Mouse (Mus musculus): Measurements from ENCODE around the gene Zfp61. TPM values are rescaled to one million over a fixed set of nuclear protein-coding genes. Genes with fewer than 3 reads are reported as not detected.
A peak's percentile ranks its signal among the peaks of the same experiment; 100 is the strongest.
"Not testable (repeated sequence)": the region's sequence is repeated elsewhere in the genome, so short reads cannot be mapped to it uniquely, and the experiment has no call there.

The Zfp61 gene
- polyA plus RNA-seq, 2 experiments from 2014 or later: 16.6 to 17.4 TPM

- ATAC-seq: no peak
These were observed 4.6 kb downstream of the Zfp61 start for GRCm38 (mm10) chr7:24296386-24296785.

GRCm38 (mm10) chr7:24295376-24295775 lies 5.7 kb downstream of the Zfp61 start:
- no peak for ATAC-seq

- no peak for ATAC-seq
These were observed 6.3 kb downstream of the Zfp61 start for GRCm38 (mm10) chr7:24294763-24295162.

GRCm38 (mm10) chr7:24293061-24293851 lies 7.8 kb downstream of the Zfp61 start:
- no peak for ATAC-seq

- no peak for ATAC-seq
These were observed 9.5 kb downstream of the Zfp61 start for GRCm38 (mm10) chr7:24291387-24292090.

- no peak for ATAC-seq
These were observed 10.8 kb downstream of the Zfp61 start for GRCm38 (mm10) chr7:24290106-24290693.

GRCm38 (mm10) chr7:24288512-24288911 lies 12.5 kb downstream of the Zfp61 start:
- no peak for ATAC-seq

- ATAC-seq: no peak
These were observed 13.4 kb downstream of the Zfp61 start for GRCm38 (mm10) chr7:24287670-24288069.

GRCm38 (mm10) chr7:24286916-24287315 lies 14.1 kb downstream of the Zfp61 start:
- no peak for ATAC-seq

GRCm38 (mm10) chr7:24286090-24286489 lies 14.9 kb downstream of the Zfp61 start:
- ATAC-seq: no peak

GRCm38 (mm10) chr7:24280858-24281145 lies 20.2 kb downstream of the Zfp61 start:
- no peak for ATAC-seq

GRCm38 (mm10) chr7:24280031-24280857 lies 20.8 kb downstream of the Zfp61 start:
- no peak for ATAC-seq

GRCm38 (mm10) chr7:24278771-24279170 lies 22.3 kb downstream of the Zfp61 start:
- ATAC-seq: not testable (repeated sequence)

GRCm38 (mm10) chr7:24274456-24274855 lies 26.6 kb downstream of the Zfp61 start:
- no peak for ATAC-seq

GRCm38 (mm10) chr7:24271191-24271590 lies 29.8 kb downstream of the Zfp61 start:
- ATAC-seq: no peak

- peak; percentile 73 for ATAC-seq
These were observed 30.8 kb downstream of the Zfp61 start, which contains the start of gene Zfp93 for GRCm38 (mm10) chr7:24270288-24270672. TSS of gene Zfp93 (plus strand) at chr7:24270420.

- ATAC-seq: no peak
These were observed 31.3 kb downstream of the Zfp61 start for GRCm38 (mm10) chr7:24269667-24270287.

GRCm38 (mm10) chr7:24269256-24269655 lies 31.8 kb downstream of the Zfp61 start:
- ATAC-seq: no peak

GRCm38 (mm10) chr7:24268176-24269155 lies 32.6 kb downstream of the Zfp61 start:
- no peak for ATAC-seq

- ATAC-seq: no peak
These were observed 41.1 kb downstream of the Zfp61 start for GRCm38 (mm10) chr7:24260000-24260312.

- no peak for ATAC-seq
These were observed 41.6 kb downstream of the Zfp61 start for GRCm38 (mm10) chr7:24259306-24259999.
